Mouse (Mus musculus) CH12.LX (cell line): Measurements from ENCODE around the gene Abhd16a. TPM values are rescaled to one million over a fixed set of nuclear protein-coding genes. Genes with fewer than 3 reads are reported as not detected.

ENCODE experiments used
- DNase-seq: peaks from one replicate; pipeline ENCODE4 v3.0.0-alpha.2; 2013; ENCODE audit errors: extremely low read depth
- H3K27ac ChIP-seq: 2 replicates; pipeline ENCODE4 v1.5.1; 2012; ENCODE audit warnings: low read depth, mild to moderate bottlenecking, control low read depth, moderate library complexity; ENCODE audit not compliant: insufficient read depth
- H3K27me3 ChIP-seq: replicated peaks from 2 replicates; pipeline ENCODE3; 2012; ENCODE audit warnings: inconsistent platforms
- H3K36me3 ChIP-seq, 2 experiments: replicated peaks in 1 of 2; 2 replicates each; pipeline versions ENCODE3 to v1.6.1; 2012; ENCODE audit warnings: inconsistent platforms in 1 of 2, low read length in 1 of 2, mild to moderate bottlenecking in 1 of 2, mixed read lengths in 1 of 2, moderate library complexity in 1 of 2; ENCODE audit not compliant: control insufficient read depth in 1 of 2, insufficient read depth in 1 of 2
- H3K4me1 ChIP-seq, 2 experiments: 2 replicates each; pipeline ENCODE4 v1.6.1; 2012; ENCODE audit warnings: inconsistent platforms in 1 of 2, moderate library complexity in 1 of 2; ENCODE audit not compliant: insufficient read depth in 2 of 2, control insufficient read depth in 1 of 2
- H3K4me2 ChIP-seq: 2 replicates; pipeline ENCODE4 v1.6.1; 2012; ENCODE audit warnings: low read depth, mild to moderate bottlenecking, control low read depth; ENCODE audit not compliant: poor library complexity, insufficient read depth, severe bottlenecking
- H3K4me3 ChIP-seq, 3 experiments: fragments of 150-350 bp in 1 of 3; sonication (generic) in 1 of 3; replicated peaks in 1 of 3; 2 replicates each; pipeline versions ENCODE3 to v1.5.1; 2011 to 2012; ENCODE audit warnings: low read depth in 2 of 3, low read length in 2 of 3, mild to moderate bottlenecking in 2 of 3, moderate library complexity in 2 of 3, control low read depth in 1 of 3, improper control_type of control experiment in 1 of 3, inconsistent platforms in 1 of 3, mixed read lengths in 1 of 3; ENCODE audit not compliant: poor library complexity in 1 of 3
- H3K79me2 ChIP-seq: replicated peaks from 2 replicates; pipeline ENCODE4 v1.6.1; 2012; ENCODE audit warnings: mild to moderate bottlenecking, moderate library complexity; ENCODE audit not compliant: control insufficient read depth, poor library complexity, insufficient read depth, severe bottlenecking; ENCODE audit errors: extremely low read depth
- H3K9ac ChIP-seq: 2 replicates; pipeline ENCODE4 v1.6.1; 2012; ENCODE audit warnings: low read depth, mild to moderate bottlenecking, control low read depth, moderate library complexity; ENCODE audit not compliant: insufficient read depth
- H3K9me3 ChIP-seq: replicated peaks from 2 replicates; pipeline ENCODE3; 2012; ENCODE audit warnings: low read length, inconsistent platforms, mixed read lengths
- BHLHE40 ChIP-seq: IDR thresholded peaks from 2 replicates; pipeline ENCODE4 v1.6.1; 2011; ENCODE audit warnings: mild to moderate bottlenecking, low read depth, low read length, improper control_type of control experiment
- CHD1 ChIP-seq: IDR thresholded peaks from 2 replicates; pipeline ENCODE4 v1.6.1; 2012; ENCODE audit warnings: low read depth, low read length, improper control_type of control experiment, inconsistent platforms
- CHD2 ChIP-seq: IDR thresholded peaks from 2 replicates; pipeline ENCODE4 v1.6.1; 2011; ENCODE audit warnings: low read length, improper control_type of control experiment
- CTCF ChIP-seq, 2 experiments: IDR thresholded peaks in 1 of 2; conservative IDR thresholded peaks in 1 of 2; 2 replicates each; pipeline ENCODE4 v1.5.1; 2011 to 2012; ENCODE audit warnings: low read depth in 2 of 2, low read length in 2 of 2, improper control_type of control experiment in 1 of 2, inconsistent platforms in 1 of 2, mild to moderate bottlenecking in 1 of 2, moderate library complexity in 1 of 2
- E2F4 ChIP-seq: IDR thresholded peaks from 2 replicates; pipeline ENCODE4 v1.6.1; 2011; ENCODE audit warnings: low read depth, low read length, improper control_type of control experiment; ENCODE audit not compliant: insufficient replicate concordance
- ELF1 ChIP-seq: IDR thresholded peaks from 2 replicates; pipeline ENCODE4 v1.6.1; 2014; ENCODE audit warnings: low read depth, mild to moderate bottlenecking, inconsistent platforms, low read length, improper control_type of control experiment
- EP300 ChIP-seq: IDR thresholded peaks from 2 replicates; pipeline ENCODE4 v1.6.1; 2011; ENCODE audit warnings: low read length, improper control_type of control experiment
- ETS1 ChIP-seq: conservative IDR thresholded peaks from 2 replicates; pipeline ENCODE4 v1.6.1; 2012; ENCODE audit warnings: low read depth, mild to moderate bottlenecking, inconsistent platforms, low read length, improper control_type of control experiment, moderate library complexity
- GABPA ChIP-seq: IDR thresholded peaks from 2 replicates; pipeline ENCODE4 v1.6.1; 2012; ENCODE audit warnings: low read depth, low read length, improper control_type of control experiment, inconsistent platforms; ENCODE audit not compliant: insufficient replicate concordance
- HCFC1 ChIP-seq: IDR thresholded peaks from 2 replicates; pipeline ENCODE4 v1.6.1; 2012; ENCODE audit warnings: low read depth, mild to moderate bottlenecking, inconsistent platforms, low read length, improper control_type of control experiment
- IRF4 ChIP-seq: IDR thresholded peaks from 2 replicates; pipeline ENCODE4 v1.6.1; 2014; ENCODE audit warnings: low read depth, mild to moderate bottlenecking, inconsistent platforms, low read length, improper control_type of control experiment
- JUN ChIP-seq: IDR thresholded peaks from 2 replicates; pipeline ENCODE4 v1.6.1; 2011; ENCODE audit warnings: low read depth, mild to moderate bottlenecking, low read length, improper control_type of control experiment, moderate library complexity; ENCODE audit not compliant: insufficient read depth
- JUND ChIP-seq: conservative IDR thresholded peaks from 2 replicates; pipeline ENCODE4 v1.6.1; 2011; ENCODE audit warnings: low read depth, low read length, improper control_type of control experiment
- KAT2A ChIP-seq: IDR thresholded peaks from 2 replicates; pipeline ENCODE4 v1.6.1; 2012; ENCODE audit warnings: low read length, improper control_type of control experiment, inconsistent platforms; ENCODE audit not compliant: insufficient replicate concordance
- MAFK ChIP-seq: IDR thresholded peaks from 2 replicates; pipeline ENCODE4 v1.6.1; 2011; ENCODE audit warnings: low read length, improper control_type of control experiment; ENCODE audit not compliant: insufficient replicate concordance
- MAX ChIP-seq: IDR thresholded peaks from 2 replicates; pipeline ENCODE4 v1.6.1; 2011; ENCODE audit warnings: low read length, improper control_type of control experiment
- MAZ ChIP-seq: IDR thresholded peaks from 2 replicates; pipeline ENCODE4 v1.6.1; 2012; ENCODE audit warnings: low read depth, mild to moderate bottlenecking, inconsistent platforms, low read length, improper control_type of control experiment, moderate library complexity
- MEF2A ChIP-seq: IDR thresholded peaks from 2 replicates; pipeline ENCODE4 v1.6.1; 2014; ENCODE audit warnings: low read depth, mild to moderate bottlenecking, inconsistent platforms, low read length, improper control_type of control experiment, borderline replicate concordance
- MXI1 ChIP-seq: IDR thresholded peaks from 2 replicates; pipeline ENCODE4 v1.6.1; 2011; ENCODE audit warnings: mild to moderate bottlenecking, low read depth, low read length, improper control_type of control experiment
- MYC ChIP-seq: IDR thresholded peaks from 2 replicates; pipeline ENCODE4 v1.6.1; 2011; ENCODE audit warnings: low read depth, mild to moderate bottlenecking, improper control_type of control experiment, low read length
- NELFE ChIP-seq: IDR thresholded peaks from 2 replicates; pipeline ENCODE4 v1.6.1; 2011; ENCODE audit warnings: low read depth, low read length, improper control_type of control experiment
- NRF1 ChIP-seq: IDR thresholded peaks from 2 replicates; pipeline ENCODE4 v1.6.1; 2014; ENCODE audit warnings: low read depth, mild to moderate bottlenecking, inconsistent platforms, low read length, improper control_type of control experiment, moderate library complexity
- PAX5 ChIP-seq: IDR thresholded peaks from 2 replicates; pipeline ENCODE4 v1.6.1; 2012; ENCODE audit warnings: low read length, inconsistent platforms, mixed read lengths
- POLR2A ChIP-seq: IDR thresholded peaks from 2 replicates; pipeline ENCODE4 v1.6.1; 2011; ENCODE audit warnings: low read depth, mild to moderate bottlenecking, improper control_type of control experiment, low read length
- POLR2AphosphoS2 ChIP-seq: IDR thresholded peaks from 2 replicates; pipeline ENCODE4 v1.6.1; 2011; ENCODE audit warnings: low read depth, low read length, improper control_type of control experiment
- RAD21 ChIP-seq: IDR thresholded peaks from 2 replicates; pipeline ENCODE4 v1.6.1; 2011; ENCODE audit warnings: low read depth, mild to moderate bottlenecking, low read length, improper control_type of control experiment, moderate library complexity
- RCOR1 ChIP-seq: conservative IDR thresholded peaks from 2 replicates; pipeline ENCODE4 v1.6.1; 2012; ENCODE audit warnings: low read depth, mild to moderate bottlenecking, inconsistent platforms, low read length, improper control_type of control experiment
- SIN3A ChIP-seq: IDR thresholded peaks from 2 replicates; pipeline ENCODE4 v1.6.1; 2012; ENCODE audit warnings: low read length, improper control_type of control experiment, inconsistent platforms
- SMC3 ChIP-seq: IDR thresholded peaks from 2 replicates; pipeline ENCODE4 v1.6.1; 2011; ENCODE audit warnings: low read depth, low read length, improper control_type of control experiment
- TBP ChIP-seq: conservative IDR thresholded peaks from 2 replicates; pipeline ENCODE4 v1.6.1; 2011; ENCODE audit warnings: low read depth, low read length, improper control_type of control experiment
- TCF12 ChIP-seq: IDR thresholded peaks from 2 replicates; pipeline ENCODE4 v1.6.1; 2014; ENCODE audit warnings: low read depth, mild to moderate bottlenecking, inconsistent platforms, low read length, improper control_type of control experiment
- UBTF ChIP-seq: IDR thresholded peaks from 2 replicates; pipeline ENCODE4 v1.6.1; 2012; ENCODE audit warnings: low read depth, mild to moderate bottlenecking, inconsistent platforms, low read length, improper control_type of control experiment, moderate library complexity
- USF1 ChIP-seq: IDR thresholded peaks from 2 replicates; pipeline ENCODE4 v1.6.1; 2014; ENCODE audit warnings: low read depth, mild to moderate bottlenecking, inconsistent platforms, low read length, improper control_type of control experiment
- USF2 ChIP-seq: conservative IDR thresholded peaks from 2 replicates; pipeline ENCODE4 v1.6.1; 2011; ENCODE audit warnings: low read depth, low read length, improper control_type of control experiment
- ZC3H11A ChIP-seq: IDR thresholded peaks from 2 replicates; pipeline ENCODE4 v1.6.1; 2012; ENCODE audit warnings: low read depth, mild to moderate bottlenecking, inconsistent platforms, low read length, improper control_type of control experiment
- ZKSCAN1 ChIP-seq: IDR thresholded peaks from 2 replicates; pipeline ENCODE4 v1.6.1; 2012; ENCODE audit warnings: low read depth, inconsistent platforms, low read length, improper control_type of control experiment, borderline replicate concordance
- ZMIZ1 ChIP-seq: IDR thresholded peaks from 2 replicates; pipeline ENCODE4 v1.6.1; 2012; ENCODE audit warnings: low read depth, mild to moderate bottlenecking, inconsistent platforms, low read length, improper control_type of control experiment
- ZNF384 ChIP-seq: IDR thresholded peaks from 2 replicates; pipeline ENCODE4 v1.6.1; 2012; ENCODE audit warnings: low read depth, low read length, improper control_type of control experiment, inconsistent platforms
- dilution Hi-C: fragments of 300-500 bp; cut with MboI; formaldehyde crosslinking; loops from 2 replicates; pipeline ENCODE4 v1.14.3; 2020; ENCODE audit warnings: low sequenced_read_pairs; ENCODE audit not compliant: extremely low pct_unique_long_range_greater_than_20kb, extremely low pct_ligation_motif_present
- in situ Hi-C: fragments of 300-500 bp; cut with MboI; formaldehyde crosslinking; loops from 3 replicates; pipeline ENCODE4 v1.14.3; 2019; ENCODE audit warnings: low sequenced_read_pairs, low pct_ligation_motif_present, low pct_unique_long_range_greater_than_20kb, mixed read lengths
- polyA plus RNA-seq: library from polyadenylated mRNA; unstranded; fragments of >175 nt; gene quantifications from 2 replicates; pipeline ENCODE4 v1.2.1, GENCODE M21; 2012; ENCODE audit warnings: low read depth; ENCODE audit not compliant: insufficient read length
- total RNA-seq, 2 experiments: library from RNA; depleted of rRNA; stranded (reverse); fragments of 300-350 nt in 1 of 2; fragments of >200 nt in 1 of 2; gene quantifications; 2 replicates each; pipeline ENCODE4 v1.2.3; 2012 to 2014

Abhd16a gene
- total and polyA plus RNA-seq, 3 experiments = 11.6 to 16.6 (median 15.3) TPM

DNA sequence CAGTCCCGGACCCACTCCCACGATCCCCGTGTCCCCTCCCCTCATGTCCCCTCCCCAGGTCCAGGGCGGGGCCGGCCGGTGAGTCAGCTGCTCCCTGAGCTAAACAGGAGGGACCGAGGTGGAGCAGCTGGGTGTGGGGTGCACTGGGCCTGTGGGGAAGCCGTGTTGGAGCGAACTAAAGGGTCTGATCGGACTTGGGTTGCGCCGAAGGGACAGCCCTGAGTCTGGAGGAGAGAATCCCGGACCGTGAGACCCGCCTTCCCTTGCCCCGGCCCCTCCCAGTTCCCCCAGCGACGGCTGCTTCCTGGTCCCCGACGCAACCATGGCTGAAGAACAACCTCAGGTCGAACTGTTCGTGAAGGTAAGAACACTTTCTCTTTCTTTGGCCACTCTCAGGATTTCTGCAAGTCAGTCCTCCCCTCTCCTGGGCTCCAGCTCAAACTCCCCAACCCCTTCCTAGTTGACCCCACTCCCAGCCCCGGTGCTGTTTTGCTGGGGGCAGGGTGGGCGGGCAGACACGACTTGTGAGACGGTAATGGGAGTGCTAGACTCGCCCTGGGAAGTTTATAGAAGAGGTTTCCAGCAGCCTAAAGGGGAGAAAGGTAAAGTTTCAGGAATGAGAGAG, 38.8 kb upstream of the Abhd16a start:
- TF ChIP-seq MAFK (no peak), ETS1 (peak; percentile 25; the same call in 1 of the 2 replicates), MYC (0 out of 2 replicates have a peak, but pooled peaks have one; percentile 8), USF1 (no peak), MEF2A (peak; percentile 31; the same call in 1 of the 2 replicates), CTCF (conservative IDR thresholded peaks at IDR 0.05 in 1 of 2, IDR thresholded peaks at IDR 0.05 in 1 of 2; ENCODE audit: low read depth in 2 of 2, low read length in 2 of 2) (no peak), HCFC1 (peak; percentile 31; the same call in 1 of the 2 replicates), CHD1 (0 out of 2 replicates have a peak, but pooled peaks have one; percentile 21), IRF4 (peak; percentile 54; the same call in 1 of the 2 replicates), UBTF (peak; percentile 58; the same call in 1 of the 2 replicates), RAD21 (no peak), NELFE (peak; percentile 73; the same call in 1 of the 2 replicates), JUND (no peak), POLR2A (peak; percentile 57), SMC3 (no peak), ZC3H11A (no peak), ELF1 (peak; percentile 86), E2F4 (no peak), MAX (no peak), CHD2 (no peak; the same call in 1 of the 2 replicates), ZKSCAN1 (no peak), ZMIZ1 (peak; percentile 67; the same call in 1 of the 2 replicates), MAZ (0 out of 2 replicates have a peak, but pooled peaks have one; percentile 43), SIN3A (peak; percentile 76), EP300 (no peak), MXI1 (peak; percentile 65), JUN (no peak), RCOR1 (no peak), GABPA (no peak), ZNF384 (no peak), BHLHE40 (peak; percentile 33; the same call in 1 of the 2 replicates), USF2 (no peak), TCF12 (peak; percentile 50; the same call in 1 of the 2 replicates), PAX5 (no peak), TBP (0 out of 2 replicates have a peak, but pooled peaks have one; percentile 40), NRF1 (no peak), KAT2A (no peak), POLR2AphosphoS2 (no peak)
- Histone ChIP-seq H3K27me3 (no peaks in the 10 kb centered on the region), H3K79me2 (peaks cover 27% of the 10 kb centered on the region), H3K4me2 (peak overlapping the region; percentile 59), H3K4me3 (peak overlapping the region; percentile 79 to 94 (median 86)), H3K9ac (peak overlapping the region; percentile 96), H3K27ac (peak overlapping the region; percentile 96), H3K36me3 (peaks cover 24 to 29% of the 10 kb centered on the region in 2 experiments), H3K9me3 (peaks cover 7% of the 10 kb centered on the region), H3K4me1 (peaks cover 6 to 34% of the 10 kb centered on the region in 2 experiments)
- dilution Hi-C loops = no loop called here
- in situ Hi-C loops = no loop called here
- DNase-seq = peak; percentile 71
